Mouse (Mus musculus): ENCODE measurements around the gene Lifr.

- TF ChIP-seq CTCF (IDR thresholded peaks at IDR 0.05; ENCODE audit: low read depth): no peak
- TF ChIP-seq EP300 (IDR thresholded peaks at IDR 0.05; ENCODE audit: low read depth): no peak
These were observed 132.4 kb downstream of the Lifr start for GRCm38 (mm10) chr15:7222809-7223208.
